Mouse (Mus musculus) heart, postnatal 10 days (tissue): Measurements from ENCODE around the gene Ezh2. TPM values are rescaled to one million over a fixed set of nuclear protein-coding genes. Genes with fewer than 3 reads are reported as not detected.

ENCODE experiments used
- DNase-seq, 2 experiments: peaks; one replicate each; pipeline ENCODE4 v3.0.0; 2021
- intact Hi-C: fragments of 180-260 bp; cut with DNase I; formaldehyde crosslinking; loops from one replicate; pipeline ENCODE4 v1.15.1; 2025
- total RNA-seq, 2 experiments: library from RNA; stranded (reverse); gene quantifications; 2 replicates each; pipeline ENCODE4 v1.2.3; 2021

Gene Ezh2
- total RNA-seq, 2 experiments from 2014 or later, result 35.7 to 41.9 TPM

DNA sequence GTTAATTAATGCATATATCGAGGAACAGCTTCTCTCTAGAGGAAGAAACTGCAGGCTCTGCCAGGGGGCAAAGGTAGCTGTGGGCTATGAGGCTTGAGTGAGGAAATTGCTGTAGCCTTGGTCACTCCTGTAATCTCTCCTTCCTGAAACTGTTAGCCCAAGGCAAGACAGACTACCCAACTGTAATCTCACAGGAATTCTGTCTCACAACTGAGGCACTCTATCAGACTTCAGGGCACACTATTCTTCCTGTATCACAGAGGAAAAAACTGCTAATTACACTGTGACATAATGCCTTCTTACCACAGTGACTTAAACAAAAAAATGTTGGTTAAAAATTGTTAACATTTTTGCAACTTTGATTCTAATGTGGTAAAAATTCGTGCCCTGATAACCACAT is 35.9 kb downstream of the Ezh2 start:
- DNase-seq, result no peak
- intact Hi-C loops, result no loop called here

DNA sequence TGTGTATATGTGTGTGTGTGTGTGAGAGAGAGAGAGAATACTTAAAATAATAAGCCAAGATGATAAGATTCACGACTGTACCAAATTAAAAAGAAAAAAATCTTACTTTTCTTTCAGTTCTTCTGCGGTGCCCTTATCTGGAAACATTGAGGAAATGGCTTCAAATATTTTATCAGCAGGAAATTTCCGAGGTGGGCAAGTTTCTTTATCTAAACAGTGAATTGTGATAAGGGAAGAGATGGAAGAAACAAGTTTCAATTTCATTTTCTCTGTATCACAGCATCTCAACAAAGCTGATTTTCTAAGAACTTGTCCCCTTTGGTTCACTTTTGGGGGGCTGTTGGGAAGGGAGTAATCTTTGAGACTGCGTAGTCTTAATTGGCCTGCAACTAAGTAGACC is 42.9 kb downstream of the Ezh2 start:
- intact Hi-C loops, result no loop called here
- no peak for DNase-seq

DNA sequence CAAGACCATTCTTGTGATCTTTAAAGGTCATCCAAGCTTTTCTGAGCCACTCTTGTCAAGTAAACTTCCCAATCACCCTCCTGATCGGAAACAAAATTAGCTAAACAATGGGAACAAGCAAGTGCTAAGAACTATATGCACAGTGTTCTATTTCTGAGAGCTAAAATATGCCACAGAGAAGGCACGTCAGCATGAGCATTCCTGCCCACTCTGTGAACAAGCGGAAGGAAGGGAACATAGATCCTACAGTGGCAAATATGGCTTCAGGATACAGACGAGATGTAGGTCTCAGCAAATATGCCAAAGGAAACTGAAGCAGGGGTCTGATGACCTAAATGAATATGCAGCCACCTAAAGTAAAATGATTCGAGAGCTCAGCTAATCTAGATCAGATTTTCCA is 59.8 kb downstream of the Ezh2 start:
- no peak for DNase-seq
- intact Hi-C loops, result no loop called here

DNA sequence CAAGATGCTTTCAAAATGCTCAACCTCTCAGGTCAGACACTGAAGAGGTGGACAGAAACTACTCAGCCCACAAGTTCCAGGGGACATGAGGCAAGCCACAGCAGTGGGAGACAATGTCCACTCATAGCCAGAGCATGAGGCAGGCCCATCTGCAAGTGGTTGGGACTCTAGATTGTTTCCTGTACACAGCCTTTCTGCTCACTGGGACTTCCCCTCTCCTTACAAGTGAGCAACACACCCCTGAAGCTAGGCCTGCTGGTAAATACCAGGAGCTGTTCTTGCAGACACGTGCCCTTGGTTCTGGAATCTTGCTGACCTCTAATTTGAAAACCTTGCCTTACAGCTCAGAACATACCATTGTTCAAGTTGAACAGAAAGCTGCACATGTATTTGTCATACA is 62.6 kb downstream of the Ezh2 start:
- intact Hi-C loops, result no loop called here
- DNase-seq, result no peak

DNA sequence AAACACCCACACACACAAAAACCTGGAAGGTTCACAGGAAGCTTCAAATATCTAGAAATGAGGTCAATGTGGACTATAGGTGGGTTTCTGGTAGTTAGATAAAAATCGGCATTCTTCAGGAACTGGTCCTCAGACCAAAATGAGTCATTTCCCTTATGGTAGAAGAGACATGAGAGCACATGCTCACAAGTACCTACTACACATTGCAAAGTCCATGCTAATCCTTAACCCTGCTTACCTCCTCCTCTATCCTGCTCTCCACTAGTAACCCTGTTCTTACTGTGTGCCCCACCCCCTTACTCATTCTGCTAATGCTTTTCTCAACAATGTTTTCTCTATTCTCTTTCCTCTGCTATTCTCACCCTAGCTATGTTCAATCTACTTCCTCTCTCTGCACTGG is 67.5 kb downstream of the Ezh2 start:
- intact Hi-C loops, result loop anchor here (10.0 kb wide), 1 partner anchor 133 kb away; no protein-coding TSS in a partner anchor
- no peak for DNase-seq

DNA sequence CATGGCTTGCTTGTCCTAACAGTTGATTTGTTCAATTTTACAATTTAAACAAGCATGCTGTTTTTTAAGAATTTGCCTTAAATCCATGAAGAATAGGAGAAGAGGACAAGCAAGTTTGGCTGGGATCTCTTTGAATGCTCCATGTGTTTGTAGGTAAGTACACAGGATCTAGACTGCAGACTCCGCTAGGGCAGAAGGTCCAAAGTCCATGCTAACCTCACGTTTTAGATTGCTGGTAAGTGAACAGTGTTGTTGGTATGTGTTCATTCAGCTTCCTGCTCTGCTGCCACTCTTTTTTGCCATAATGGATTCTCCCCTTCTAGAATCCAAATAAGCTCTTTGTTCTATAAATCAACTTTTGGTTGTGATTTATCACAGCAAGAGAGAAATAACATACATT is 68.0 kb downstream of the Ezh2 start:
- intact Hi-C loops, result loop anchor here (10.0 kb wide), 1 partner anchor 132 kb away; no protein-coding TSS in a partner anchor
- DNase-seq, result no peak

DNA sequence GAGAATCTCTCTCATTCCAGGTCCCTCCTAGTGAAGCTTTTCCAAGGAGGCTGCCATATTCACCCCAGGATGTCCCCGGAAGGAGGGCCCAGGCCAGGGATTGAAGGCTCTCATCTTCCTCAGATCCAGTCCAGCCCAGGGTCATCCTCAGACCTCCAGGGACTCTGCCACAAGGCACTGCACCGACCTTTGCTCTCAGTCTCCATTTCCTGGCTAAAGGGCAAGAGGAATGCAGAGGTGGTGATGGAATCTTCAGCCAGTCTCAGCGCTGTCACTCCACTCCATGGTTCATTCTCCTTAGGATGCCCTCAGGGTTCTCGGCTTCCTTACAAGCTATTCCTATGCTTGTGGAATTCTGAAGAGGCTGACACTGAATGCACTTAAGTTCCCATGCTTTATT is 68.7 kb downstream of the Ezh2 start:
- no peak for DNase-seq
- intact Hi-C loops, result loop anchor here (10.0 kb wide), 1 partner anchor 132 kb away; no protein-coding TSS in a partner anchor

DNA sequence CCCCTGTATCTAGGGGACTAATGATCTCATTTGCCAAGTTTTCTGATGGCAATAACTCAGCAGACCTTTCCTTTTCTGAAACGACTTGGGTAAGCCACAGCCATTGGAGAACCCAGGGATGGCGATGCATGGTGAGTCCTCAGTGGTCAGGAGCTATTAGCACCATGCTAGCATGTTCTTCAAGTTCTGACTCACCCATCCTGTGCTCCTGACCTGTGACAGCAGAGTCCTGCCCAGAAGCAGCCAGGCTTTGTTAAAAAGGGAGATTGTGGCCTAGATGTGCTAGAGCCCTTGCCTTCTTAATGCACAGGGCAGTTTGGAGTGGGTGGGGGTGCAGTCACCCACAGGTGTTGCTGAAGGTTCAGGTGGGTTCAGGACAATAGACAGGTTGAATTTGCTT is 70.1 kb downstream of the Ezh2 start:
- intact Hi-C loops, result loop anchor here (10.0 kb wide), 1 partner anchor 130 kb away; no protein-coding TSS in a partner anchor
- DNase-seq, result no peak

DNA sequence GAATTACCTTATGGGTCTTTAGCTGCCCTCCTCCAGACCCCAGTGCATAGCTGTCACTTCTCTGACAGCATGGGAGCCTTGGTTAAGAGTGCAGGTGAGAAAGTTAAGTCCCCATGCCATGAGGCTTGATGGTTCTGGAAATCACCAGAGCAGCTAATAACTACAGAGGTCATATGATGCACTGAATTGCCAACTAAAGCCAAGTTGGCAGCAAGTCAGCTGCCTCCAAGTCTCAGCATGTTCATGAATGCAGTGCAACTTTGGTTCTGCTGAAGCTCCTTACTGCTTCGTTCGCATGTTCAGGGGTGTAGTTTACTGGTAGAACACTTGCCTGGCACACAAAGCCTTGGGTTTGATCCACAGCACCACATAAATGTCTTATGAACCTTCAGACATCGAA is 72.7 kb downstream of the Ezh2 start:
- intact Hi-C loops, result loop anchor here (5.0 to 10.0 kb wide), 2 partner anchors 65 to 128 kb away; no protein-coding TSS in a partner anchor
- peak; percentile 21 to 32 for DNase-seq

DNA sequence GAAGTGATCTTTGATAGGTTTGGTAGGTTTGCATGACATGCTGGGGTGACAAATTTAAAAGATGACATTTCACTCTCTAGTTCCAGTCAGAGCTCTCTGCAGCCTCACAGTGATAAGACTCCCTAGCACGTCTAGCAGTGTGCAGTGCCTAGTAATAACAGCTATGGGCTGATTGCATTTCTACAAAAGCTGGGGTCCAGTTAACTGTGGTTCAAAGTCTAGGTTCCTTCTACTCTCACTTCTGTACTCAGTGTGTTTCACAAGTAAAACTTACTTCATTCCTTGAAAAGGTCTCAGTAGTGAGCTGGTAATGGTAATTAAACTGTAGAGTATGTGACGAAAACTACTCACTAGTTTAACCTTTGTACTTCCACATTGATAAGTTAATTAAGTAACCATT is 75.1 kb downstream of the Ezh2 start:
- intact Hi-C loops, result loop anchor here (5.0 to 10.0 kb wide), 2 partner anchors 63 to 125 kb away; no protein-coding TSS in a partner anchor
- no peak for DNase-seq

DNA sequence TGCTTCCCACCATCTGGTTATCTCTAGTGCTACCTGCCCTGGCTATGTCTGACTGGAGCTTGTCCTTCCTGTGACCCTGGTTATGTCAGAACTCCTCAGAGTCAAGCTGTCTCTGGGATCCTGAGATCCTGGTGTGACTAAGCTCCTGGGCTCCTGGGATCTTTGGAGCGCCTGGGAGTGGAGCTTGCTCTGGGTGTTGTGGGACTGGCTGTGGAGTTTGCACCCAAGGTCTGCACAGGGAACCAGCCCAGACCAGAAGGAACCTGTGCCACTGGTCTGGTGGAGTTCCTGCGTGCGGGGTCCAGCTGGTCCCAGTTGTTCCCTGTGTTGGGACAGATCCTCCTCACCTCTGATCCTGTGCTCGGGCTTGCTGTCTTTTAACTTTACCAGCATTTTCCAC is 100.6 kb downstream of the Ezh2 start:
- intact Hi-C loops, result no loop called here

DNA sequence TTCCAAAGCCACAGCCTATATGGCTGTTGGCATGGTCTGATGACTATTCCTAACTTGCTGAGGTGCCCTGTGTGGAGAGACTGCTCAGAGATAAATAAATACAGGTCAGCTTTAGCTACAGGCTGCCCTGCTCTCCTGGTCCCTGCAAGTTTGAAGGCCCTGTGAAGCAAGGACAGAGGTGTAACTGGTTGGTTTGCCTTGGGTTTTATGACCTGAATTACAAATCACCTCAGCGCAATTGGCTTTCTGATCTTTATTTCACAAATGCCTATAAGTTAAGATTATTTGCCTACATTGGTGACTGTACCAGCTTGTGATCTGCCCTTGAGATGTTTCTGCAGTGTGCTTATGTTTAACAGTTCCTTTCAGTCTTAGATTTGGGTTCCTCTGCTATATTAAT is 113.1 kb downstream of the Ezh2 start:
- intact Hi-C loops, result no loop called here
- no peak for DNase-seq

More for the DNA sequence above, 100.6 kb downstream of the Ezh2 start:
- DNase-seq, result no peak

Other genes starting within 250 kb of the Ezh2 start
- 10 to 100 TPM; 77.6 to 80.3 TPM for gene Cul1, start 141.9 kb downstream of the Ezh2 start, total RNA-seq
- gene Pdia4, start 218.1 kb upstream of the Ezh2 start, total RNA-seq, result 10 to 100 TPM; 43.2 to 57.8 TPM
- under 1 TPM; 0.55 to 0.99 TPM for gene Zfp786, start 235.5 kb upstream of the Ezh2 start, total RNA-seq
- gene Zfp398, start 240.3 kb upstream of the Ezh2 start, total RNA-seq, result 1 to 10 TPM; 7.1 TPM